In genomic region chr10:83620350-83621055, GRCm38 (mm10) we compare ENCODE assay signal across 12 mouse cellular contexts. TPM values are rescaled to one million over a fixed set of nuclear protein-coding genes. Genes with fewer than 3 reads are reported as not detected.
DNase-seq lines count a peak whose midpoint lies in the region; ATAC-seq and TF ChIP-seq lines count a peak whose summit lies in the region.
"Had no signal": no experiment of that assay in that cellular context is flagged by ENCODE, and none has a peak within 500 bp of the region (broad histone marks: within the 10 kb centered on the region; RNA-seq: fewer than 3 reads in every experiment).

No protein-coding gene starts in this region.

- no peaks in the 10 kb centered on the region for H3K9me3 ChIP-seq in heart, embryonic 10.5 days
- no peaks in the 10 kb centered on the region for H3K9me3 ChIP-seq in midbrain, postnatal 0 days (ENCODE audit: low read length)
- no peaks in the 10 kb centered on the region for H3K9me3 ChIP-seq in midbrain, embryonic 14.5 days (ENCODE audit: control insufficient read depth, low read length)
- no peaks in the 10 kb centered on the region for H3K9me3 ChIP-seq in limb, embryonic 15.5 days
- H3K9me3 ChIP-seq in embryonic facial prominence, embryonic 10.5 days, result no peaks in the 10 kb centered on the region
- H3K9me3 ChIP-seq: embryonic facial prominence, embryonic 13.5 days; midbrain, embryonic 15.5 days had no signal

- H3K36me3 ChIP-seq in heart, embryonic 10.5 days, result peaks cover 52% of the 10 kb centered on the region
- H3K36me3 ChIP-seq in midbrain, postnatal 0 days (ENCODE audit: insufficient read depth, low read length), result peaks cover 28% of the 10 kb centered on the region
- H3K36me3 ChIP-seq in midbrain, embryonic 14.5 days (ENCODE audit: control insufficient read depth, insufficient read depth, low read length), result peaks cover 41% of the 10 kb centered on the region
- H3K36me3 ChIP-seq in limb, embryonic 15.5 days, result peaks cover 48% of the 10 kb centered on the region
- peaks cover 58% of the 10 kb centered on the region for H3K36me3 ChIP-seq in embryonic facial prominence, embryonic 10.5 days (replicated peaks)

- TF ChIP-seq CTCF in midbrain, postnatal 0 days (IDR thresholded peaks at IDR 0.05), result no peak

- intact Hi-C loops in left cerebral cortex, postnatal 25 days (cut with DNase I), result no loop called here

- no peak overlapping the region for H3K27ac ChIP-seq in heart, embryonic 10.5 days
- H3K27ac ChIP-seq in midbrain, postnatal 0 days (ENCODE audit: low read depth, low read length), result no peak overlapping the region
- no peak overlapping the region for H3K27ac ChIP-seq in midbrain, embryonic 14.5 days (replicated peaks; ENCODE audit: low read depth, low read length)
- H3K27ac ChIP-seq in limb, embryonic 15.5 days, result peak overlapping the region; percentile 43; the same call in 1 of the 2 replicates
- H3K27ac ChIP-seq in embryonic facial prominence, embryonic 10.5 days (replicated peaks), result no peak overlapping the region; the same call in 1 of the 2 replicates
- H3K27ac ChIP-seq: embryonic facial prominence, embryonic 13.5 days; kidney, postnatal 0 days; macrophage; midbrain, embryonic 15.5 days had no signal

- no peak overlapping the region for H3K4me3 ChIP-seq in heart, embryonic 10.5 days
- no peak overlapping the region for H3K4me3 ChIP-seq in midbrain, postnatal 0 days (ENCODE audit: low read depth, low read length)
- no peak overlapping the region for H3K4me3 ChIP-seq in midbrain, embryonic 14.5 days (replicated peaks; ENCODE audit: low read depth, low read length)
- no peak overlapping the region for H3K4me3 ChIP-seq in limb, embryonic 15.5 days
- no peak overlapping the region for H3K4me3 ChIP-seq in embryonic facial prominence, embryonic 10.5 days
- H3K4me3 ChIP-seq: embryonic facial prominence, embryonic 13.5 days; midbrain, embryonic 15.5 days had no signal

- 94% methylated on average over 24 of the region's 24 CpGs for WGBS in heart, embryonic 10.5 days
- 89% methylated on average over 24 of the region's 24 CpGs for WGBS in midbrain, postnatal 0 days
- WGBS in midbrain, embryonic 14.5 days, result 89% methylated on average over 24 of the region's 24 CpGs
- WGBS in limb, embryonic 15.5 days, result 81% methylated on average over 24 of the region's 24 CpGs
- WGBS in embryonic facial prominence, embryonic 10.5 days, result 92% methylated on average over 24 of the region's 24 CpGs

- H3K9ac ChIP-seq in midbrain, postnatal 0 days (replicated peaks; ENCODE audit: low read length, poor library complexity, severe bottlenecking), result no peak overlapping the region
- no peak overlapping the region for H3K9ac ChIP-seq in midbrain, embryonic 14.5 days (replicated peaks; ENCODE audit: low read length)
- H3K9ac ChIP-seq in limb, embryonic 15.5 days, result no peak overlapping the region
- H3K9ac ChIP-seq: embryonic facial prominence, embryonic 13.5 days; midbrain, embryonic 15.5 days had no signal

- no peak overlapping the region for H3K4me2 ChIP-seq in midbrain, postnatal 0 days (ENCODE audit: low read depth, low read length, poor library complexity, severe bottlenecking)
- H3K4me2 ChIP-seq in midbrain, embryonic 14.5 days (ENCODE audit: low read length), result no peak overlapping the region
- no peak overlapping the region for H3K4me2 ChIP-seq in limb, embryonic 15.5 days
- H3K4me2 ChIP-seq: embryonic facial prominence, embryonic 13.5 days; midbrain, embryonic 15.5 days had no signal

- ATAC-seq in midbrain, postnatal 0 days (ENCODE audit: low FRiP score), result no peak
- ATAC-seq in midbrain, embryonic 14.5 days (ENCODE audit: low FRiP score, low TSS enrichment), result no peak
- ATAC-seq in limb, embryonic 15.5 days (ENCODE audit: insufficient number of reproducible peaks, low FRiP score, low TSS enrichment, low read depth), result no peak
- ATAC-seq: midbrain, embryonic 15.5 days had no signal

- peak; percentile 28 for DNase-seq in heart, postnatal 4 days
- DNase-seq in heart, embryonic 10.5 days (ENCODE audit: low spot score), result no peak
- peak; percentile 46 for DNase-seq in midbrain, postnatal 0 days (ENCODE audit: low spot score)
- no peak for DNase-seq in midbrain, embryonic 14.5 days
- peak; percentile 93 for DNase-seq in cerebellum, adult 18-20 months
- DNase-seq in embryonic facial prominence, embryonic 10.5 days (ENCODE audit: low spot score), result no peak
- no peak for DNase-seq in left cerebral cortex, postnatal 25 days (ENCODE audit: low spot score in 2 of 2)

- peaks cover 4% of the 10 kb centered on the region; the same call in 1 of the 2 replicates for H3K4me1 ChIP-seq in heart, embryonic 10.5 days
- no peaks in the 10 kb centered on the region for H3K4me1 ChIP-seq in midbrain, postnatal 0 days (ENCODE audit: insufficient read depth, low read length)
- H3K4me1 ChIP-seq in midbrain, embryonic 14.5 days (ENCODE audit: control insufficient read depth, insufficient read depth, low read length), result no peaks in the 10 kb centered on the region
- H3K4me1 ChIP-seq in limb, embryonic 15.5 days, result peaks cover 11% of the 10 kb centered on the region; the same call in 1 of the 2 replicates
- H3K4me1 ChIP-seq in embryonic facial prominence, embryonic 10.5 days, result 0 out of 2 replicates have a peak, but pooled peaks cover 6% of the 10 kb centered on the region
- H3K4me1 ChIP-seq: embryonic facial prominence, embryonic 13.5 days; midbrain, embryonic 15.5 days had no signal

- H3K27me3 ChIP-seq in heart, embryonic 10.5 days (ENCODE audit: insufficient read depth, poor library complexity, severe bottlenecking), result no peaks in the 10 kb centered on the region
- H3K27me3 ChIP-seq in midbrain, postnatal 0 days (ENCODE audit: insufficient read depth, low read length), result no peaks in the 10 kb centered on the region
- H3K27me3 ChIP-seq in midbrain, embryonic 14.5 days (ENCODE audit: control insufficient read depth, insufficient read depth, low read length), result no peaks in the 10 kb centered on the region
- H3K27me3 ChIP-seq in limb, embryonic 15.5 days, result no peaks in the 10 kb centered on the region
- no peaks in the 10 kb centered on the region for H3K27me3 ChIP-seq in embryonic facial prominence, embryonic 10.5 days (replicated peaks; ENCODE audit: low read depth, poor library complexity, severe bottlenecking)
- H3K27me3 ChIP-seq: embryonic facial prominence, embryonic 13.5 days; midbrain, embryonic 15.5 days had no signal

RNA-seq across cellular contexts. Expression of gene Appl2, which starts 28.0 kb away (rescaled TPM):
- 10 to 100 TPM; 31.6 to 35.5 TPM for total RNA-seq in heart, postnatal 4 days (2021)
- polyA plus RNA-seq in heart, embryonic 10.5 days (2016; fragmentation: Nextera tagmentation; extraction: Ambion mirVana), result 29.5 and 34.0 TPM in 2 replicates
- total RNA-seq in midbrain, postnatal 0 days (2014; rRNA removed), result 54.5 and 57.4 TPM in 2 replicates
- 40.7 and 42.1 TPM in 2 replicates for polyA plus RNA-seq in midbrain, postnatal 0 days (2015; fragmentation: Nextera tagmentation; extraction: Ambion mirVana)
- 27.9 and 38.7 TPM in 2 replicates for polyA plus RNA-seq in midbrain, embryonic 14.5 days (2014; fragmentation: Nextera tagmentation; extraction: Ambion mirVana)
- 55.8 and 58.6 TPM in 2 replicates for polyA plus RNA-seq in limb, embryonic 15.5 days (2015; fragmentation: Nextera tagmentation; extraction: Ambion mirVana)
- 39.6 and 40.6 TPM in 2 replicates for polyA plus RNA-seq in embryonic facial prominence, embryonic 10.5 days (2016; fragmentation: Nextera tagmentation; extraction: Ambion mirVana)
- total RNA-seq in left cerebral cortex, postnatal 25 days (2021), result 10 to 100 TPM; 49.6 to 56.0 TPM

Comparison
In these comparisons a context has a peak if more than half of its experiments do, and no peak if none do; other contexts are left out.
1. DNase-seq: peak in heart, postnatal 4 days (single experiment), midbrain, postnatal 0 days (single experiment) and cerebellum, adult 18-20 months (2 of 2); none in heart, embryonic 10.5 days (single experiment), midbrain, embryonic 14.5 days (single experiment), embryonic facial prominence, embryonic 10.5 days (single experiment) and left cerebral cortex, postnatal 25 days (0 of 2).